Mouse (Mus musculus): ENCODE data around the gene Polh. TPM values are rescaled to one million over a fixed set of nuclear protein-coding genes. Genes with fewer than 3 reads are reported as not detected.
A peak's percentile ranks its signal among the peaks of the same experiment; 100 is the strongest.

The Polh gene
- polyA plus RNA-seq, 1 experiment = 4.2 TPM

- Histone ChIP-seq H3K4me1 (ENCODE audit: control insufficient read depth, insufficient read depth, low read length) (no peaks in the 10 kb centered on the region), H3K27ac (ENCODE audit: insufficient read depth, low read length) (no peak overlapping the region), H3K4me3 (ENCODE audit: insufficient read depth, low read length) (no peak overlapping the region)
- TF ChIP-seq POLR2A (IDR thresholded peaks at IDR 0.05; ENCODE audit: extremely low read depth, insufficient read depth, low read length) (no peak), CTCF (IDR thresholded peaks at IDR 0.05; ENCODE audit: extremely low read depth, insufficient read depth, low read length) (no peak)
Observed at GRCm38 (mm10) chr17:46188829-46189228, 13.6 kb downstream of the Polh start.

DNA sequence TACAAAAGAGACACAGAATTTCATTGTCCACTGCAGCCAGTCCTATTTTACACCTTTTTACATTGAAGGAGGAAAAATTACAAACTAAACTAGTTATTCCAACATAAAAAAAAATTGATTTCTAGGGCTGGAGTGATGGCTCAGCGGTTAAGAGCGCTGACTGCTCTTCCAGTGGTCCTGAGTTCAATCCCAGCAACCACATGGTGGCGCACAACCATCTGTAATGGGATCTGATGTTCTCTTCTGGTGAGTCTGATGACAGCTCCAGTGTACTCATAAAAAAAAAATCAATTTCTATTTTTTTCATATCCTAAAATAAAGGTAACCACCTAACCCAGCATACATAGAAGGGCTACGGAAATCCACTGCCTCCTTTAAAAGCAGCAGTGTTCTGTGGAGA is 20.2 kb downstream of the Polh start:
- Histone ChIP-seq H3K4me3 (ENCODE audit: insufficient read depth, low read length) (no peak overlapping the region), H3K4me1 (ENCODE audit: control insufficient read depth, insufficient read depth, low read length) (no peaks in the 10 kb centered on the region), H3K27ac (ENCODE audit: insufficient read depth, low read length) (no peak overlapping the region)
- no peak for TF ChIP-seq POLR2A (IDR thresholded peaks at IDR 0.05; ENCODE audit: extremely low read depth, insufficient read depth, low read length)
- peak; percentile 15; the same call in 1 of the 2 replicates for TF ChIP-seq CTCF (IDR thresholded peaks at IDR 0.05; ENCODE audit: extremely low read depth, insufficient read depth, low read length)

GRCm38 (mm10) chr17:46170538-46170937 is 31.9 kb downstream of the Polh start:
- TF ChIP-seq POLR2A (IDR thresholded peaks at IDR 0.05; ENCODE audit: extremely low read depth, insufficient read depth, low read length) (no peak), CTCF (IDR thresholded peaks at IDR 0.05; ENCODE audit: extremely low read depth, insufficient read depth, low read length) (peak; percentile 62)
- no peak overlapping the region for H3K4me3 ChIP-seq (ENCODE audit: insufficient read depth, low read length)
- no peaks in the 10 kb centered on the region for H3K4me1 ChIP-seq (ENCODE audit: control insufficient read depth, insufficient read depth, low read length)
- H3K27ac ChIP-seq (ENCODE audit: insufficient read depth, low read length) = no peak overlapping the region

- Histone ChIP-seq H3K4me1 (ENCODE audit: control insufficient read depth, insufficient read depth, low read length) (no peaks in the 10 kb centered on the region), H3K4me3 (ENCODE audit: insufficient read depth, low read length) (no peak overlapping the region), H3K27ac (ENCODE audit: insufficient read depth, low read length) (0 out of 2 replicates have a peak overlapping the region, but pooled peaks have one; percentile 17)
- TF ChIP-seq CTCF (IDR thresholded peaks at IDR 0.05; ENCODE audit: extremely low read depth, insufficient read depth, low read length) (no peak), POLR2A (IDR thresholded peaks at IDR 0.05; ENCODE audit: extremely low read depth, insufficient read depth, low read length) (no peak)
Observed at GRCm38 (mm10) chr17:46168768-46169167, 33.7 kb downstream of the Polh start.

GRCm38 (mm10) chr17:46168318-46168717 is 34.1 kb downstream of the Polh start:
- no peaks in the 10 kb centered on the region for H3K4me1 ChIP-seq (ENCODE audit: control insufficient read depth, insufficient read depth, low read length)
- TF ChIP-seq CTCF (IDR thresholded peaks at IDR 0.05; ENCODE audit: extremely low read depth, insufficient read depth, low read length) (no peak), POLR2A (IDR thresholded peaks at IDR 0.05; ENCODE audit: extremely low read depth, insufficient read depth, low read length) (no peak)
- H3K27ac ChIP-seq (ENCODE audit: insufficient read depth, low read length) = no peak overlapping the region
- H3K4me3 ChIP-seq (ENCODE audit: insufficient read depth, low read length) = no peak overlapping the region

GRCm38 (mm10) chr17:46167014-46167413 is 35.4 kb downstream of the Polh start:
- TF ChIP-seq POLR2A (IDR thresholded peaks at IDR 0.05; ENCODE audit: extremely low read depth, insufficient read depth, low read length) (no peak), CTCF (IDR thresholded peaks at IDR 0.05; ENCODE audit: extremely low read depth, insufficient read depth, low read length) (0 out of 2 replicates have a peak, but pooled peaks have one; percentile 20)
- Histone ChIP-seq H3K4me1 (ENCODE audit: control insufficient read depth, insufficient read depth, low read length) (no peaks in the 10 kb centered on the region), H3K4me3 (ENCODE audit: insufficient read depth, low read length) (no peak overlapping the region), H3K27ac (ENCODE audit: insufficient read depth, low read length) (no peak overlapping the region)

DNA sequence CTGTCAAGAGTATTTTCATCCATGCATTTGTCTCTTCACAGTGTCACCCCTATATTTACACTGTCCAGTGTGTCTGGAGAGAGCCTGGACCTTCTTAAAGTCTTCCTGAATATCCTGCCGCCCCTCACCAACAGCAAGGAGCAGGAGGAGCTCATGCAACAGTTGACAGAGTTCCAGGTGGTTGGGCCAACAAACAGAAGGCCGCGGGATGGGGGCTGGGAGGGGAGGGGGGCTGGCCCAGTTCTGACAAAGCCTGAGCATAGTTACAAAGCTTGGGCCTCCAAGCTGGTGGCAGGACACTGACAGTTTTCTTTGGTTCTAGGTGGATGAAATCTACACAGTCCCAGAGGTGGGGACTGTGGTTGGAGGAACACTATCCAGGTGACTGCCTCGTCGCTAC is 36.2 kb downstream of the Polh start:
- Histone ChIP-seq H3K4me3 (ENCODE audit: insufficient read depth, low read length) (no peak overlapping the region), H3K4me1 (ENCODE audit: control insufficient read depth, insufficient read depth, low read length) (no peaks in the 10 kb centered on the region), H3K27ac (ENCODE audit: insufficient read depth, low read length) (no peak overlapping the region)
- no peak for TF ChIP-seq CTCF (IDR thresholded peaks at IDR 0.05; ENCODE audit: extremely low read depth, insufficient read depth, low read length)
- no peak for TF ChIP-seq POLR2A (IDR thresholded peaks at IDR 0.05; ENCODE audit: extremely low read depth, insufficient read depth, low read length)

DNA sequence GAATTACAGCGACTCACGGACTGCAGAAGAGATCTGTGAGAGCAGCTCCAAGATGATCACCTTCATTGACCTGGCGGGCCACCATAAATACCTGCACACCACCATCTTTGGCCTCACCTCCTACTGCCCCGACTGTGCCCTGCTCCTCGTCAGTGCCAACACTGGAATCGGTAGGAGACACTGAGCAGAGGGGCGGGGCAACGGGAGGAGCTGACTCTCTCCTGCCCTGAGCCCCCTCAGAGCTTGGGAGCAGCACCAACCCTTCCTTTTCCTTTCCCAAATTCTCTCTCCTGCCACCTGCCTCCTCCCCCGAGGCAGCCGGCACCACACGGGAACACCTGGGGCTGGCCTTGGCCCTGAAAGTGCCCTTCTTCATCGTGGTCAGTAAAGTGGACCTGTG is 37.0 kb downstream of the Polh start:
- no peak for TF ChIP-seq CTCF (IDR thresholded peaks at IDR 0.05; ENCODE audit: extremely low read depth, insufficient read depth, low read length)
- TF ChIP-seq POLR2A (IDR thresholded peaks at IDR 0.05; ENCODE audit: extremely low read depth, insufficient read depth, low read length) = no peak
- Histone ChIP-seq H3K4me3 (ENCODE audit: insufficient read depth, low read length) (no peak overlapping the region), H3K4me1 (ENCODE audit: control insufficient read depth, insufficient read depth, low read length) (no peaks in the 10 kb centered on the region), H3K27ac (ENCODE audit: insufficient read depth, low read length) (no peak overlapping the region)

DNA sequence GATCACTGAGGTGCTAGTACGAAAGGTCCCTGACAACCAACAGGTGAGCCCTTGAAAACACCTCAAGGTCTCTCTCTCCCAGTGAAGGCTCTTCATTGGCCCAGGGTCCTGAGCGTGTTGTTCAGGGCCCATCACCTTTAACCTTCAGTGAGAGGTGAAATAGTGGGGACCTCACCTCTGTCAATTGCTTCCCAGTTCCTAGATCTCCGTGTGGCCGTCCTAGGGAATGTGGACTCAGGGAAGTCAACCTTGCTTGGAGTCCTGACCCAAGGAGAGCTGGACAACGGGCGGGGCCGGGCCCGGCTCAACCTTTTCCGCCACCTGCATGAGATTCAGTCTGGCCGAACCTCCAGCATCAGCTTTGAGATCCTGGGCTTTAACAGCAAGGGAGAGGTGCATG is 37.7 kb downstream of the Polh start:
- no peaks in the 10 kb centered on the region; the same call in 1 of the 2 replicates for H3K4me1 ChIP-seq (ENCODE audit: control insufficient read depth, insufficient read depth, low read length)
- H3K4me3 ChIP-seq (ENCODE audit: insufficient read depth, low read length) = no peak overlapping the region
- TF ChIP-seq POLR2A (IDR thresholded peaks at IDR 0.05; ENCODE audit: extremely low read depth, insufficient read depth, low read length) (no peak), CTCF (IDR thresholded peaks at IDR 0.05; ENCODE audit: extremely low read depth, insufficient read depth, low read length) (no peak)
- H3K27ac ChIP-seq (ENCODE audit: insufficient read depth, low read length) = no peak overlapping the region

DNA sequence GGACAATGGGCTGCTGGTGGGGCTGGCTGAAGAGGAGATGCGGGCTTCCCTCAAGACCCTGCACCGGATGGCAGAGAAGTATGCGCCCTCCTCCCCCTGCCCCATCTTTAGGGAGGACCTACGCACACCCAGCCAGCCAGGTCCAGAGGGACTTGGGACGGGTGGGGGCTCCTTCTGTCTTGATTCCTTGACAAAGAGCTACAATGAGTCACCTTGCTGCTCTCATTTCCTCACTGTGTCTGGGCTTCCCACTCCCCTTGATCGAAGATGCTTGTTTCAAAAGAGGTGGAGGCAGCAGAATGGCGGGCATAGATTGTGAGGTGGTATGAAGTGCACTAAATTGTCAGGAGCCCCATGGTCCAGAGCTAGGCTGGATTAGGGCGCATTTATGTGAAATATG is 38.1 kb downstream of the Polh start:
- Histone ChIP-seq H3K27ac (ENCODE audit: insufficient read depth, low read length) (no peak overlapping the region), H3K4me3 (ENCODE audit: insufficient read depth, low read length) (no peak overlapping the region), H3K4me1 (ENCODE audit: control insufficient read depth, insufficient read depth, low read length) (peaks cover 2% of the 10 kb centered on the region; the same call in 1 of the 2 replicates)
- no peak for TF ChIP-seq CTCF (IDR thresholded peaks at IDR 0.05; ENCODE audit: extremely low read depth, insufficient read depth, low read length)
- TF ChIP-seq POLR2A (IDR thresholded peaks at IDR 0.05; ENCODE audit: extremely low read depth, insufficient read depth, low read length) = no peak

Measured in cortical plate, adult 2 months (tissue).